Mouse (Mus musculus) ovary, adult 10 weeks (tissue): Measurements from ENCODE around the gene Bivm. TPM values are rescaled to one million over a fixed set of nuclear protein-coding genes. Genes with fewer than 3 reads are reported as not detected.

Experiments used
- polyA plus RNA-seq: library from polyadenylated mRNA; stranded (reverse); fragments of 350-450 nt; fragmentation: Illumina TruSeq; extraction: RNeasy Lipid Tissue Mini Kit (QIAGEN cat#74804); gene quantifications from one replicate; pipeline ENCODE4 v1.2.3, GENCODE M21; 2014

Bivm gene
- polyA plus RNA-seq, result 75.6 TPM

GRCm38 (mm10) chr1:44118239-44119054 is at the start of gene Bivm, which contains the start of gene Kdelc1:
TSS of gene Bivm (plus strand) at chr1:44118957.
TSS of gene Kdelc1 (minus strand) at chr1:44118808.

GRCm38 (mm10) chr1:44102259-44102717 is 16.5 kb upstream of the Bivm start, which contains the start of gene Tex30:
TSS of gene Tex30 (minus strand) at chr1:44102441.

GRCm38 (mm10) chr1:44147563-44148381 is 29.0 kb downstream of the Bivm start, which contains the start of gene Ercc5:
TSS of gene Ercc5 (plus strand) at chr1:44147744.

Other genes starting within 250 kb of the Bivm start
- 181 TPM for gene Tpp2, start 185.3 kb upstream of the Bivm start, polyA plus RNA-seq
- 4.0 TPM for gene Mettl21c, start 98.9 kb upstream of the Bivm start, polyA plus RNA-seq
- gene Gm8251, start 57.0 kb upstream of the Bivm start, polyA plus RNA-seq, result 0.11 TPM
- 123 TPM for gene Tex30, start 16.5 kb upstream of the Bivm start, polyA plus RNA-seq
- 63.9 TPM for gene Kdelc1, start 149 bp upstream of the Bivm start, polyA plus RNA-seq
- 37.3 TPM for gene Ercc5, start 28.8 kb downstream of the Bivm start, polyA plus RNA-seq
- gene Mettl21e, start 100.0 kb downstream of the Bivm start, polyA plus RNA-seq, result not detected